Mouse (Mus musculus) CH12.LX (cell line): ENCODE measurements around the gene Pcgf5.

Experiments used
- CHD1 ChIP-seq: IDR thresholded peaks from 2 replicates; pipeline ENCODE4 v1.6.1; 2012; ENCODE audit warnings: low read depth, low read length, improper control_type of control experiment, inconsistent platforms
- CTCF ChIP-seq, 2 experiments: IDR thresholded peaks in 1 of 2; conservative IDR thresholded peaks in 1 of 2; 2 replicates each; pipeline ENCODE4 v1.5.1; 2011 to 2012; ENCODE audit warnings: low read depth in 2 of 2, low read length in 2 of 2, improper control_type of control experiment in 1 of 2, inconsistent platforms in 1 of 2, mild to moderate bottlenecking in 1 of 2, moderate library complexity in 1 of 2
- EP300 ChIP-seq: IDR thresholded peaks from 2 replicates; pipeline ENCODE4 v1.6.1; 2011; ENCODE audit warnings: low read length, improper control_type of control experiment
- ETS1 ChIP-seq: conservative IDR thresholded peaks from 2 replicates; pipeline ENCODE4 v1.6.1; 2012; ENCODE audit warnings: low read depth, mild to moderate bottlenecking, inconsistent platforms, low read length, improper control_type of control experiment, moderate library complexity
- GABPA ChIP-seq: IDR thresholded peaks from 2 replicates; pipeline ENCODE4 v1.6.1; 2012; ENCODE audit warnings: low read depth, low read length, improper control_type of control experiment, inconsistent platforms; ENCODE audit not compliant: insufficient replicate concordance
- JUN ChIP-seq: IDR thresholded peaks from 2 replicates; pipeline ENCODE4 v1.6.1; 2011; ENCODE audit warnings: low read depth, mild to moderate bottlenecking, low read length, improper control_type of control experiment, moderate library complexity; ENCODE audit not compliant: insufficient read depth
- MAX ChIP-seq: IDR thresholded peaks from 2 replicates; pipeline ENCODE4 v1.6.1; 2011; ENCODE audit warnings: low read length, improper control_type of control experiment
- NRF1 ChIP-seq: IDR thresholded peaks from 2 replicates; pipeline ENCODE4 v1.6.1; 2014; ENCODE audit warnings: low read depth, mild to moderate bottlenecking, inconsistent platforms, low read length, improper control_type of control experiment, moderate library complexity
- POLR2A ChIP-seq: IDR thresholded peaks from 2 replicates; pipeline ENCODE4 v1.6.1; 2011; ENCODE audit warnings: low read depth, mild to moderate bottlenecking, improper control_type of control experiment, low read length
- POLR2AphosphoS2 ChIP-seq: IDR thresholded peaks from 2 replicates; pipeline ENCODE4 v1.6.1; 2011; ENCODE audit warnings: low read depth, low read length, improper control_type of control experiment
- TCF12 ChIP-seq: IDR thresholded peaks from 2 replicates; pipeline ENCODE4 v1.6.1; 2014; ENCODE audit warnings: low read depth, mild to moderate bottlenecking, inconsistent platforms, low read length, improper control_type of control experiment
- UBTF ChIP-seq: IDR thresholded peaks from 2 replicates; pipeline ENCODE4 v1.6.1; 2012; ENCODE audit warnings: low read depth, mild to moderate bottlenecking, inconsistent platforms, low read length, improper control_type of control experiment, moderate library complexity

GRCm38 (mm10) chr19:36497744-36498143 lies 149.6 kb downstream of the Pcgf5 start:
- TF ChIP-seq TCF12 (no peak), CTCF (conservative IDR thresholded peaks at IDR 0.05 in 1 of 2, IDR thresholded peaks at IDR 0.05 in 1 of 2; ENCODE audit: low read depth in 2 of 2, low read length in 2 of 2) (no peak), POLR2AphosphoS2 (no peak), CHD1 (no peak), POLR2A (no peak), NRF1 (no peak), MAX (no peak), JUN (no peak), UBTF (no peak), ETS1 (no peak), GABPA (no peak), EP300 (no peak)
